Mouse (Mus musculus): ENCODE data around the gene Apol10b. TPM values are rescaled to one million over a fixed set of nuclear protein-coding genes. Genes with fewer than 3 reads are reported as not detected.

The Apol10b gene
- 3.7 TPM for polyA plus RNA-seq (2017; shearing (Covaris generic))

GRCm38 (mm10) chr15:77595961-77596360 is at the start of gene Apol10b:
Gene Apol10b (minus strand): TSS chr15:77596125.

GRCm38 (mm10) chr15:77643176-77643575 is 47.3 kb upstream of the Apol10b start, which contains the start of gene Apol11b:
Gene Apol11b (minus strand): TSS chr15:77643286.

GRCm38 (mm10) chr15:77598958-77599357 is 3.0 kb upstream of the Apol10b start, which contains the start of gene Gm36245:
Gene Gm36245 (plus strand): TSS chr15:77599258.

GRCm38 (mm10) chr15:77561792-77562191 is 34.1 kb downstream of the Apol10b start, which contains the start of gene 1700025B11Rik:
Gene 1700025B11Rik (minus strand): TSS chr15:77561892.

Other genes with a start within 250 kb of the Apol10b start
- gene Apol7a, start 197.0 kb downstream of the Apol10b start, polyA plus RNA-seq (2017; shearing (Covaris generic)) = not detected
- gene Apol9a, start 185.0 kb downstream of the Apol10b start, polyA plus RNA-seq (2017; shearing (Covaris generic)) = 3.5 TPM
- gene Apol7b, start 148.6 kb downstream of the Apol10b start, polyA plus RNA-seq (2017; shearing (Covaris generic)) = 1.2 TPM
- not detected for gene Apol10a, start 119.1 kb downstream of the Apol10b start, polyA plus RNA-seq (2017; shearing (Covaris generic))
- not detected for gene Apol11a, start 87.9 kb downstream of the Apol10b start, polyA plus RNA-seq (2017; shearing (Covaris generic))
- 0.26 TPM for gene Apol7c, start 62.8 kb downstream of the Apol10b start, polyA plus RNA-seq (2017; shearing (Covaris generic))
- gene 1700025B11Rik, start 34.2 kb downstream of the Apol10b start, polyA plus RNA-seq (2017; shearing (Covaris generic)) = not detected
- not detected for gene Gm36245, start 3.1 kb upstream of the Apol10b start, polyA plus RNA-seq (2017; shearing (Covaris generic))
- gene Apol11b, start 47.2 kb upstream of the Apol10b start, polyA plus RNA-seq (2017; shearing (Covaris generic)) = not detected
- 97.9 TPM for gene Apol7e, start 102.7 kb upstream of the Apol10b start, polyA plus RNA-seq (2017; shearing (Covaris generic))
- 20.9 TPM for gene Apol9b, start 132.9 kb upstream of the Apol10b start, polyA plus RNA-seq (2017; shearing (Covaris generic))
- 0.78 TPM for gene Apol8, start 160.9 kb upstream of the Apol10b start, polyA plus RNA-seq (2017; shearing (Covaris generic))
- gene Myh9, start 246.1 kb upstream of the Apol10b start, polyA plus RNA-seq (2017; shearing (Covaris generic)) = 436 TPM